Mouse (Mus musculus) thymus, postnatal 4 days (tissue): ENCODE results near the gene Specc1.

Source experiments
- DNase-seq: peaks from one replicate; pipeline ENCODE4 v3.0.0; 2021

Gene Specc1

GRCm38 (mm10) chr11:62051487-62051886 is 94.9 kb downstream of the Specc1 start:
- no peak for DNase-seq

- DNase-seq: no peak
These were observed 97.4 kb downstream of the Specc1 start for GRCm38 (mm10) chr11:62053928-62054327.

- DNase-seq: no peak
These were observed 108.0 kb downstream of the Specc1 start for GRCm38 (mm10) chr11:62064565-62064964.

- no peak for DNase-seq
These were observed 109.1 kb downstream of the Specc1 start for GRCm38 (mm10) chr11:62065655-62066054.

GRCm38 (mm10) chr11:62069554-62069953 is 113.0 kb downstream of the Specc1 start:
- no peak for DNase-seq

- DNase-seq: no peak
These were observed 113.6 kb downstream of the Specc1 start for GRCm38 (mm10) chr11:62070206-62070605.

- no peak for DNase-seq
These were observed 115.8 kb downstream of the Specc1 start for GRCm38 (mm10) chr11:62072406-62072805.

- no peak for DNase-seq
These were observed 117.1 kb downstream of the Specc1 start for GRCm38 (mm10) chr11:62073575-62074140.

GRCm38 (mm10) chr11:62074578-62074977 is 118.0 kb downstream of the Specc1 start:
- no peak for DNase-seq

- no peak for DNase-seq
These were observed 118.5 kb downstream of the Specc1 start for GRCm38 (mm10) chr11:62075071-62075470.

GRCm38 (mm10) chr11:62075551-62075950 is 119.0 kb downstream of the Specc1 start:
- no peak for DNase-seq

- peak; percentile 92 for DNase-seq
These were observed 120.0 kb downstream of the Specc1 start for GRCm38 (mm10) chr11:62076345-62077156.

GRCm38 (mm10) chr11:62077157-62077865 is 120.7 kb downstream of the Specc1 start:
- DNase-seq: no peak

- no peak for DNase-seq
These were observed 121.8 kb downstream of the Specc1 start for GRCm38 (mm10) chr11:62078371-62078770.

- peak; percentile 46 for DNase-seq
These were observed 122.7 kb downstream of the Specc1 start for GRCm38 (mm10) chr11:62079100-62079857.

- no peak for DNase-seq
These were observed 123.9 kb downstream of the Specc1 start for GRCm38 (mm10) chr11:62080476-62080875.

GRCm38 (mm10) chr11:62086648-62087047 is 130.1 kb downstream of the Specc1 start:
- DNase-seq: no peak

- no peak for DNase-seq
These were observed 130.5 kb downstream of the Specc1 start for GRCm38 (mm10) chr11:62087051-62087450.

GRCm38 (mm10) chr11:62088651-62089050 is 132.1 kb downstream of the Specc1 start:
- no peak for DNase-seq

- no peak for DNase-seq
These were observed 133.8 kb downstream of the Specc1 start for GRCm38 (mm10) chr11:62090321-62090720.

GRCm38 (mm10) chr11:62103380-62103911 is 146.9 kb downstream of the Specc1 start:
- no peak for DNase-seq

- no peak for DNase-seq
These were observed 149.9 kb downstream of the Specc1 start for GRCm38 (mm10) chr11:62106401-62106871.
